ENCODE assay signal across 8 mouse cellular contexts in the genomic region with DNA sequence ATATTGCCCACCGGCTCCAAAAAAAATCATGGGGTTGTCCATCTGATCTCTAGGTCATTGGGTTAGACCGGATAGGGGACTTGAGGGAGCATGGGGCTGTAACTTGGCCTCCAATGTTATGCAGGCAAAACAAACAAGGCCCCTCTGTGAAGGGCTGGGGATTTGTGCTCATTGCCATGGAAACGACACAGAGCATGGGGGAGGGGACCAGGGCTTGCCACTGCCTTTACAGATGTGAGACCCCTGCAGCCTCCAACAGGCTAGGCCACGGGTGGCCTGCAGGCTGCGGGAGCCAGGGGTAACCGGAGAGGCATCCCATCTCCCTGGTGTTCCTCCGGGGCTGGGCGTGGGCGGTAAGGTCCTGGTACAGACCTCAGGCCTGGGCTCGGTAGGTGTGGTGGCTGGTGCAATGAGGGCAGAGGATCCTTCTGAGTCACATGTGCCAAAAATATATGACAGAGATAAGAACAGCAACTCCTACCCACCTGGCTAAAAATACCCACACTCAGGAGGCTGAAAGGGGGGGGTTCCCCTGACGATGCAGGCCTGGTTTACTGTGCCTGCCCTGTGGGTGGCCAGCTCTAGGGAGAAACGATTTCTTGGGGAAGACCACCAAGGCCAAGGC. TPM values are rescaled to one million over a fixed set of nuclear protein-coding genes. Genes with fewer than 3 reads are reported as not detected.
DNase-seq lines count a peak whose midpoint lies in the region; ATAC-seq and TF ChIP-seq lines count a peak whose summit lies in the region.

No protein-coding gene starts in this region.

- H3K36me3 ChIP-seq in kidney, embryonic 16.5 days (ENCODE audit: insufficient read depth, low read length) = no peaks in the 10 kb centered on the region
- H3K36me3 ChIP-seq in heart, embryonic 11.5 days (ENCODE audit: control insufficient read depth, insufficient read depth, low read length) = no peaks in the 10 kb centered on the region
- no peaks in the 10 kb centered on the region for H3K36me3 ChIP-seq in stomach, postnatal 0 days (ENCODE audit: control insufficient read depth, insufficient read depth, low read length)

- H3K9me3 ChIP-seq in kidney, embryonic 16.5 days (ENCODE audit: low read length) = no peaks in the 10 kb centered on the region
- H3K9me3 ChIP-seq in heart, embryonic 11.5 days (replicated peaks; ENCODE audit: control insufficient read depth, low read length) = no peaks in the 10 kb centered on the region
- no peaks in the 10 kb centered on the region for H3K9me3 ChIP-seq in stomach, postnatal 0 days (ENCODE audit: control insufficient read depth, low read length)

- H3K9ac ChIP-seq in kidney, embryonic 16.5 days (replicated peaks; ENCODE audit: low read length) = 0 out of 2 replicates have a peak overlapping the region, but pooled peaks have one; percentile 26
- H3K9ac ChIP-seq in heart, embryonic 11.5 days (ENCODE audit: low read depth, low read length) = no peak overlapping the region
- H3K9ac ChIP-seq in stomach, postnatal 0 days (ENCODE audit: low read length) = no peak overlapping the region

- ATAC-seq in kidney, embryonic 16.5 days (ENCODE audit: low FRiP score, low TSS enrichment) = peak; percentile 35; the same call in 1 of the 2 replicates
- peak; percentile 32; the same call in 1 of the 2 replicates for ATAC-seq in heart, embryonic 11.5 days (replicated peaks; ENCODE audit: insufficient number of reproducible peaks, low FRiP score, low TSS enrichment)
- no peak for ATAC-seq in stomach, postnatal 0 days (ENCODE audit: low FRiP score, low TSS enrichment)

- no peak for TF ChIP-seq EP300 in stomach, postnatal 0 days (optimal IDR thresholded peaks at IDR 0.05)

- H3K27me3 ChIP-seq in kidney, embryonic 16.5 days (ENCODE audit: insufficient read depth, low read length) = 0 out of 2 replicates have a peak, but pooled peaks cover 12% of the 10 kb centered on the region
- H3K27me3 ChIP-seq in heart, embryonic 11.5 days (ENCODE audit: control insufficient read depth, insufficient read depth, low read length) = peaks cover 9% of the 10 kb centered on the region
- no peaks in the 10 kb centered on the region for H3K27me3 ChIP-seq in stomach, postnatal 0 days (ENCODE audit: control insufficient read depth, insufficient read depth, low read length)

- TF ChIP-seq CTCF in stomach, postnatal 0 days (IDR thresholded peaks at IDR 0.05; ENCODE audit: low read depth) = no peak

- WGBS in kidney, embryonic 16.5 days = 16% methylated on average over 12 of the region's 12 CpGs
- 17% methylated on average over 12 of the region's 12 CpGs for WGBS in heart, embryonic 11.5 days (ENCODE audit: insufficient replicate concordance)
- WGBS in stomach, postnatal 0 days = 34% methylated on average over 12 of the region's 12 CpGs

- no peak overlapping the region for H3K4me2 ChIP-seq in kidney, embryonic 16.5 days (replicated peaks; ENCODE audit: low read depth, low read length)
- H3K4me2 ChIP-seq in heart, embryonic 11.5 days = peak overlapping the region; percentile 10; the same call in 1 of the 2 replicates
- no peak overlapping the region for H3K4me2 ChIP-seq in stomach, postnatal 0 days (replicated peaks; ENCODE audit: low read depth)

- DNase-seq in kidney, adult 8-10 months = no peak
- DNase-seq in left cerebral cortex, postnatal 36 days (ENCODE audit: low spot score in 2 of 2) = peak; percentile 35 to 38
- DNase-seq in right cerebral cortex, postnatal 14 days = peak; percentile 62
- DNase-seq in stomach, postnatal 0 days (ENCODE audit: low spot score) = no peak
- no peak for DNase-seq in spleen, adult 18-20 months
- DNase-seq in ovary, postnatal 14 days (ENCODE audit: low spot score) = no peak

- H3K27ac ChIP-seq in kidney, embryonic 16.5 days (ENCODE audit: low read length) = no peak overlapping the region
- H3K27ac ChIP-seq in heart, embryonic 11.5 days (ENCODE audit: low read depth, low read length) = 0 out of 2 replicates have a peak overlapping the region, but pooled peaks have one; percentile 57
- H3K27ac ChIP-seq in stomach, postnatal 0 days (replicated peaks) = no peak overlapping the region

- peaks cover 25% of the 10 kb centered on the region for H3K4me1 ChIP-seq in kidney, embryonic 16.5 days (ENCODE audit: insufficient read depth, low read length)
- peaks cover 25% of the 10 kb centered on the region for H3K4me1 ChIP-seq in heart, embryonic 11.5 days (ENCODE audit: control insufficient read depth, insufficient read depth, low read length)
- no peaks in the 10 kb centered on the region; the same call in 1 of the 2 replicates for H3K4me1 ChIP-seq in stomach, postnatal 0 days (replicated peaks; ENCODE audit: control insufficient read depth, insufficient read depth)

- intact Hi-C loops in left cerebral cortex, postnatal 36 days (cut with DNase I) = no loop called here

- no peak overlapping the region for H3K4me3 ChIP-seq in kidney, embryonic 16.5 days (ENCODE audit: low read length)
- H3K4me3 ChIP-seq in heart, embryonic 11.5 days (ENCODE audit: low read depth, low read length) = no peak overlapping the region
- no peak overlapping the region for H3K4me3 ChIP-seq in stomach, postnatal 0 days (ENCODE audit: low read depth, low read length)

RNA-seq across cellular contexts. Expression of gene Lmx1b, which starts 47.3 kb away (rescaled TPM):
- polyA plus RNA-seq in kidney, embryonic 16.5 days (2015; fragmentation: Nextera tagmentation; extraction: Ambion mirVana) = 0.94 and 1.3 TPM in 2 replicates
- 0.03 TPM in 1 of 2 replicates, not detected in the other for polyA plus RNA-seq in heart, embryonic 11.5 days (2014; fragmentation: Nextera tagmentation; extraction: Ambion mirVana)
- under 1 TPM; 0.25 to 0.34 TPM for total RNA-seq in left cerebral cortex, postnatal 36 days (2021)
- polyA plus RNA-seq in stomach, postnatal 0 days (2015; fragmentation: Nextera tagmentation; extraction: Ambion mirVana) = 0.07 TPM in 1 of 2 replicates, not detected in the other

Comparison
In these comparisons a context has a peak if more than half of its experiments do, and no peak if none do; other contexts are left out.
1. DNase-seq: peak in left cerebral cortex, postnatal 36 days (2 of 2) and right cerebral cortex, postnatal 14 days (single experiment); none in kidney, adult 8-10 months (0 of 2), stomach, postnatal 0 days (single experiment), spleen, adult 18-20 months (0 of 2) and ovary, postnatal 14 days (single experiment).